Mouse (Mus musculus) forebrain, embryonic 11.5 days (tissue): Measurements from ENCODE around the gene Wwc1. TPM values are rescaled to one million over a fixed set of nuclear protein-coding genes. Genes with fewer than 3 reads are reported as not detected.

Experiments
- ATAC-seq: fragments of 200-750 bp; cut with Nextera tagmentation; replicated peaks from 2 replicates; pipeline ENCODE4 v1.8.0; 2017; ENCODE audit warnings: moderate TSS enrichment; ENCODE audit not compliant: low FRiP score
- DNase-seq: peaks from one replicate; pipeline ENCODE4 v3.0.0-alpha.2; 2017; ENCODE audit warnings: low spot score
- H3K27ac ChIP-seq: fragments of 300-500 bp; sonication (generic); 2 replicates; pipeline ENCODE4 v1.5.1; 2014; ENCODE audit warnings: low read depth, low read length
- H3K27me3 ChIP-seq: fragments of 300-500 bp; sonication (generic); 2 replicates; pipeline ENCODE4 v1.6.1; 2014; ENCODE audit warnings: mild to moderate bottlenecking, low read length, mixed read lengths; ENCODE audit not compliant: control insufficient read depth, insufficient read depth
- H3K36me3 ChIP-seq: fragments of 300-500 bp; sonication (generic); 2 replicates; pipeline ENCODE4 v1.6.1; 2014; ENCODE audit warnings: mild to moderate bottlenecking, low read length, moderate library complexity, mixed read lengths; ENCODE audit not compliant: control insufficient read depth, insufficient read depth
- H3K4me1 ChIP-seq: fragments of 300-500 bp; sonication (generic); replicated peaks from 2 replicates; pipeline ENCODE4 v1.6.1; 2014; ENCODE audit warnings: low read length, mixed read lengths; ENCODE audit not compliant: control insufficient read depth, insufficient read depth
- H3K4me2 ChIP-seq: fragments of 300-500 bp; sonication (generic); 2 replicates; pipeline ENCODE4 v1.6.1; 2014; ENCODE audit warnings: low read depth, mild to moderate bottlenecking, low read length, moderate library complexity, mixed read lengths; ENCODE audit not compliant: severe bottlenecking
- H3K4me3 ChIP-seq: fragments of 300-500 bp; sonication (generic); 2 replicates; pipeline ENCODE4 v1.5.1; 2014; ENCODE audit warnings: low read depth, low read length
- H3K9ac ChIP-seq: fragments of 300-500 bp; sonication (generic); 2 replicates; pipeline ENCODE4 v1.6.1; 2014; ENCODE audit warnings: low read length
- H3K9me3 ChIP-seq: fragments of 300-500 bp; sonication (generic); 2 replicates; pipeline ENCODE4 v1.6.1; 2016; ENCODE audit warnings: low read length, mixed read lengths; ENCODE audit not compliant: control insufficient read depth
- WGBS: fragments of 180-500 bp; shearing (Covaris S2); extraction: QIAGEN DNeasy Blood & Tissue Kit; methylation state at CpG from one replicate; pipeline ENCODE4 v1.1.7; 2014; 5-methylcytosine and 5-hydroxymethylcytosine counted together
- polyA plus RNA-seq: library from polyadenylated mRNA; unstranded; fragments of >200 nt; fragmentation: Nextera tagmentation; extraction: Ambion mirVana; gene quantifications from 2 replicates; pipeline ENCODE4 v1.2.1, GENCODE M21; 2014

Gene Wwc1
- polyA plus RNA-seq, 1 experiment from 2014 or later, result 10.6 TPM

GRCm38 (mm10) chr11:35933402-35934085 lies 46.8 kb downstream of the Wwc1 start:
- 4% methylated on average over 14 of the region's 14 CpGs for WGBS
- no peaks in the 10 kb centered on the region for H3K9me3 ChIP-seq
- peak; percentile 61 for DNase-seq
- peaks cover 12% of the 10 kb centered on the region; the same call in 1 of the 2 replicates for H3K4me1 ChIP-seq
- H3K4me3 ChIP-seq, result no peak overlapping the region
- H3K36me3 ChIP-seq, result no peaks in the 10 kb centered on the region
- H3K9ac ChIP-seq, result peak overlapping the region; percentile 16
- H3K27ac ChIP-seq, result 0 out of 2 replicates have a peak overlapping the region, but pooled peaks have one; percentile 4
- H3K27me3 ChIP-seq, result no peaks in the 10 kb centered on the region
- peak; percentile 73 for ATAC-seq
- peak overlapping the region; percentile 31; the same call in 1 of the 2 replicates for H3K4me2 ChIP-seq

GRCm38 (mm10) chr11:35932121-35932885 lies 48.0 kb downstream of the Wwc1 start:
- Histone ChIP-seq H3K4me1 (peaks cover 15% of the 10 kb centered on the region), H3K4me2 (no peak overlapping the region), H3K9me3 (no peaks in the 10 kb centered on the region), H3K36me3 (no peaks in the 10 kb centered on the region), H3K27ac (no peak overlapping the region), H3K27me3 (no peaks in the 10 kb centered on the region), H3K9ac (no peak overlapping the region), H3K4me3 (no peak overlapping the region)
- no peak for ATAC-seq
- WGBS, result 92% methylated on average over 14 of the region's 14 CpGs
- no peak for DNase-seq

GRCm38 (mm10) chr11:35930511-35931060 lies 49.7 kb downstream of the Wwc1 start:
- H3K27ac ChIP-seq, result no peak overlapping the region
- 93% methylated on average over 6 of the region's 6 CpGs for WGBS
- no peaks in the 10 kb centered on the region; the same call in 1 of the 2 replicates for H3K9me3 ChIP-seq
- no peak overlapping the region for H3K4me3 ChIP-seq
- peaks cover 13% of the 10 kb centered on the region for H3K4me1 ChIP-seq
- no peak overlapping the region for H3K4me2 ChIP-seq
- H3K36me3 ChIP-seq, result no peaks in the 10 kb centered on the region
- no peaks in the 10 kb centered on the region for H3K27me3 ChIP-seq
- no peak for DNase-seq
- no peak for ATAC-seq
- H3K9ac ChIP-seq, result no peak overlapping the region

- H3K4me3 ChIP-seq, result no peak overlapping the region
- peaks cover 6% of the 10 kb centered on the region for H3K4me1 ChIP-seq
- no peaks in the 10 kb centered on the region; the same call in 1 of the 2 replicates for H3K9me3 ChIP-seq
- ATAC-seq (no peak), DNase-seq (no peak)
- H3K27me3 ChIP-seq, result no peaks in the 10 kb centered on the region
- no peak overlapping the region for H3K27ac ChIP-seq
- H3K36me3 ChIP-seq, result no peaks in the 10 kb centered on the region
- H3K9ac ChIP-seq, result no peak overlapping the region
- 95% methylated on average over 12 of the region's 12 CpGs for WGBS
- no peak overlapping the region for H3K4me2 ChIP-seq
Measured at GRCm38 (mm10) chr11:35928453-35928852, 51.9 kb downstream of the Wwc1 start.

- 70% methylated on average over 14 of the region's 14 CpGs for WGBS
- Histone ChIP-seq H3K4me3 (no peak overlapping the region), H3K27me3 (no peaks in the 10 kb centered on the region), H3K9me3 (no peaks in the 10 kb centered on the region; the same call in 1 of the 2 replicates), H3K4me1 (peaks cover 3% of the 10 kb centered on the region), H3K9ac (no peak overlapping the region), H3K4me2 (no peak overlapping the region), H3K36me3 (no peaks in the 10 kb centered on the region), H3K27ac (no peak overlapping the region)
- DNase-seq (no peak), ATAC-seq (no peak)
Measured at GRCm38 (mm10) chr11:35927309-35927708, 53.0 kb downstream of the Wwc1 start.

- WGBS, result 79% methylated on average over 7 of the region's 7 CpGs
- Histone ChIP-seq H3K27me3 (no peaks in the 10 kb centered on the region), H3K9me3 (no peaks in the 10 kb centered on the region; the same call in 1 of the 2 replicates), H3K4me3 (no peak overlapping the region), H3K9ac (no peak overlapping the region), H3K4me2 (no peak overlapping the region), H3K27ac (no peak overlapping the region), H3K4me1 (peaks cover 3% of the 10 kb centered on the region), H3K36me3 (no peaks in the 10 kb centered on the region)
- ATAC-seq (no peak), DNase-seq (no peak)
Measured at GRCm38 (mm10) chr11:35925592-35925991, 54.7 kb downstream of the Wwc1 start.

- Histone ChIP-seq H3K36me3 (no peaks in the 10 kb centered on the region), H3K4me1 (no peaks in the 10 kb centered on the region; the same call in none of the 2 replicates), H3K9ac (no peak overlapping the region), H3K9me3 (no peaks in the 10 kb centered on the region; the same call in 1 of the 2 replicates), H3K4me2 (no peak overlapping the region), H3K27ac (no peak overlapping the region), H3K27me3 (no peaks in the 10 kb centered on the region), H3K4me3 (no peak overlapping the region)
- ATAC-seq, result no peak
- DNase-seq, result no peak
- WGBS, result 33% methylated on average over 12 of the region's 12 CpGs
Measured at GRCm38 (mm10) chr11:35922205-35922873, 58.0 kb downstream of the Wwc1 start.

GRCm38 (mm10) chr11:35920776-35921175 lies 59.6 kb downstream of the Wwc1 start:
- no peak overlapping the region for H3K4me2 ChIP-seq
- no peak overlapping the region; the same call in 1 of the 2 replicates for H3K9ac ChIP-seq
- H3K36me3 ChIP-seq, result no peaks in the 10 kb centered on the region
- no peaks in the 10 kb centered on the region for H3K9me3 ChIP-seq
- WGBS, result 82% methylated on average over 5 of the region's 5 CpGs
- H3K4me3 ChIP-seq, result no peak overlapping the region
- DNase-seq (no peak), ATAC-seq (no peak)
- H3K27me3 ChIP-seq, result no peaks in the 10 kb centered on the region
- no peak overlapping the region for H3K27ac ChIP-seq
- H3K4me1 ChIP-seq, result peaks cover 2% of the 10 kb centered on the region; the same call in 1 of the 2 replicates
